Mouse (Mus musculus) colon, adult 2 months (tissue): ENCODE measurements around the gene Rubcn. TPM values are rescaled to one million over a fixed set of nuclear protein-coding genes. Genes with fewer than 3 reads are reported as not detected.

ENCODE experiments used
- polyA plus RNA-seq: library from polyadenylated mRNA; depleted of rRNA; stranded (reverse); fragments of >200 nt; gene quantifications from 2 replicates; pipeline ENCODE4 v1.2.3, GENCODE M21; 2012; rRNA removed

The Rubcn gene
- 26.4 and 28.5 TPM in 2 replicates for polyA plus RNA-seq

DNA sequence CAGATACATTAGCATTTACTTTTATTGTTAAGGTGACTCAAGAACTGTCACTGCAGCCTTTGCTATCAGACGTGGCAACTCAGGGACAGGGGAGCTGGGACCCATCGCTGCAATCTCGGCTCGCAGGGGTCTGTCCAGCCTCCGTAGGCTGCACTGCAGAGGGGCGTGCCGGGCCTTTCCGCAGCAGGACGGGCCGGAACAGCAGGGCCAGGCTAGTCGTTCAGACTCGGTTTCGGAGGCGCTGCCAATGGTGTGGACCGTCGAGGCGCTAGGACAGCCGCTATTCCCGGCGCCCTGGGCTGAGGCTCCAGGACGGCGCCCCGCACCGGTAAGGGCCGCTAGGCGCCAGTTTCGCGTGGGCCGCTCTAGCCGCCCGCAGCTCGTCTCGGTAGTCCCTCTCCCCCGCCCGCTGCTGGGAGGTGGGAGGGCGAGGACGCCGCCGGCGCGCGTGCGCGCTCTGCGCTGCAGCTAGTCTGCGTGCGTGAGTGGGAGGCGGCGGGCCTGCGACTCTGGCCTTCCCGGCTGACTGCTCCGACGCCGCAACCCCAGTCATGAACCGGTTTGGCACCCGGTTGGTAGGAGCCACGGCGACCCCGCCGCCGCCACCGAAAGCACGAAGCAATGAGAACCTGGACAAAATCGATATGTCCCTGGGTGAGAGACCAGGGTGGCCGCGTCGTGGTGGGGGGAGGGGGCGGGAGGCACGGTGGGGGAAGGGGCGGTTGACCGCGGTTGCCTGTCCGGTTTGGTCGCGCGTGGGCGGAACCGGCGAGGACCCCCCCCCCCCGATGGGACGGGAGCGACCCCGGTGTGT is at the start of gene Rubcn, which contains the start of gene Fyttd1:
Gene Rubcn, minus strand, starts transcription at position 424 of the 814 bp plus-strand sequence.
Gene Fyttd1, plus strand, starts transcription at position 158 of the 814 bp plus-strand sequence.

DNA sequence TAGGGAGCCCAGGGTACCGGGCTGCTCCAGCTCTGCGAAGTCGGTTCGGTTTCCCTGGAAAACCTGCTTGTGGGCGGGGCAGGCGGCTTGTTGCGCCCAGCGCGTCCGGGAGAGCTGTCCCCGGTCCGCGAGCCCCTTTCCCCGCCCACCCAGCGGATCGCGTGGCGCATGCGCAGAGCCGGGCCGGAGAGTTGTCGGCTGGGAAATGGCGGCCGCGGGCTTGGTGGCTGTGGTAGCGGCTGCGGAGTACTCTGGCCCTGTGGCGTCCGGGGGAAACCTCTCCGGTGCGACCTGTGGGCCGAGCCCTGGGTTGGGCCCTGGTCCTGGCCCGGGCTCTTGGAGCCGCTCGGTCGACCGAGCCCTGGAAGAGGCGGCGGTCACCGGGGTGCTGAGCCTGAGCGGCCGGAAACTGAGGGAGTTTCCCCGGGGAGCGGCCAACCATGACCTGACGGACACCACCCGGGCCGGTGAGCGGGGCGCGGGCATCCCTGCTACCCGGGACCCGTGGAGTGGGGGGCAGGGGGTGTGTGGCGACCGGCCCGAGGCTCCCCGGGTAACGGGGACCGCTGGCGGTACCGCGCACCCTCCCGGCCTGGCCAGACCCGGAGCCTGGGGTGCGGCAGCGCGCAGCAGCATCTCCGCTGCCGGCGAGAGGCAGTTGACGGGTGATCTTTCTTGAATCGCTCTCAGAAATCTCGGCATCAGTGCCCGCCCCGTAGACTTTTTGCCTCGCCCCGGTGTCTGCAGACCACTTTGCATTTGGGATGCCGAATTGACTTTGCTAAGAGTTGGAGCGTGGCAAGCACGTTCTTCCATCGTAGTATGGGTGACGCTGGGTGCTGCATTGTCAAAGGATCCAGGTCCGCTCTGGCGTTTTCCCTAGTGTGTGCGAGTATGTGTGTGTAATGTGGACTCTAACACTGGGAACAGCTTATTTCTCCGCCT is 36.6 kb upstream of the Rubcn start, which contains the start of gene Lrch3:
Gene Lrch3, plus strand, starts transcription at position 164 of the 945 bp plus-strand sequence.

DNA sequence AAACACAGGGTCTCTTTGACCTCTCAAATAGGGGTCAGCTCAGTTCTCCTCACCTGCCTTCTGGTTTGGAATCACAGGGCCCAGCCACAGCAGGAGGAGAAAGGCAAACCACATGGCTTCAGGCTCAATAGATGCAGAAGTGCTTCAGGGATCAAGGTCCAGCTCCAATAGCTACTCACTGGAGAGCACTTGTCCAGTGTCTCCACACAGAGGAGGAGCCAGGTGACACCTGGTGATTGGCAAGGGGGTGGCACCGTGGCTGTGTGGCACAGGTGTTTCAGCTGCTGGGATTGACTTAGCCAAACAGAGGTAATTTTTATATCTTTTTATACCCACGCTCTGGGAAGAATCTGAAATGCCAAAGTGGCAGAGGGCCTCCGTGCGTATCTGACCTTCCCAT is 67.2 kb downstream of the Rubcn start, which contains the start of gene Smbd1:
Gene Smbd1, minus strand, starts transcription at position 157 of the 400 bp plus-strand sequence.

DNA sequence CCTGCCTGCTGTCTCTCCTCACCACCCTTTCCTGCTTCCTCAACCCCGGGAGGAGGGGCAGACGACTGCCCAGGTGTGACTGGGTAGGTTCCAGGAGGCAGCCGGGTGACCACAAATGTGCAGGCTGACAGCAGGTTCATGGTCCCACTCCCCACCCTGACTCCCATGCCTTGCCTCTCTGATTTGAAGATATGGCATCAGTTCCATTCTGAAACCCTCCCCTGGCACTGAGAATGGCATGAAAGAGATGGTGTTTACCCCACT is 80.2 kb downstream of the Rubcn start, which contains the start of gene Muc20:
Gene Muc20, minus strand, starts transcription at position 10 of the 264 bp plus-strand sequence.

Other genes with a start within 250 kb of the Rubcn start
- gene Tnk2, start 233.9 kb downstream of the Rubcn start, polyA plus RNA-seq = 185 and 246 TPM in 2 replicates
- 97.1 and 140 TPM in 2 replicates for gene Muc4, start 141.9 kb downstream of the Rubcn start, polyA plus RNA-seq
- 0.39 and 0.40 TPM in 2 replicates for gene Muc20, start 80.3 kb downstream of the Rubcn start, polyA plus RNA-seq
- 3.9 and 4.8 TPM in 2 replicates for gene Smbd1, start 67.3 kb downstream of the Rubcn start, polyA plus RNA-seq
- gene Fyttd1, start 266 bp downstream of the Rubcn start, polyA plus RNA-seq = 5.0 and 5.7 TPM in 2 replicates
- gene Lrch3, start 36.3 kb upstream of the Rubcn start, polyA plus RNA-seq = 13.3 and 13.8 TPM in 2 replicates
- 0.15 and 0.35 TPM in 2 replicates for gene Iqcg, start 178.5 kb upstream of the Rubcn start, polyA plus RNA-seq
- 124 and 162 TPM in 2 replicates for gene Rpl35a, start 178.7 kb upstream of the Rubcn start, polyA plus RNA-seq
- 2.1 and 3.2 TPM in 2 replicates for gene Lmln, start 184.8 kb upstream of the Rubcn start, polyA plus RNA-seq